Mouse (Mus musculus) MEL (cell line): Measurements from ENCODE around the gene Tmco4.
"Not testable (repeated sequence)": the region's sequence is repeated elsewhere in the genome, so short reads cannot be mapped to it uniquely, and the experiment has no call there.

Experiments used
- CTCF ChIP-seq, 3 experiments: IDR thresholded peaks in 2 of 3; conservative IDR thresholded peaks in 1 of 3; 2 replicates each; pipeline ENCODE4 v1.5.1; 2011 to 2012; ENCODE audit warnings: low read length in 3 of 3, low read depth in 2 of 3, mild to moderate bottlenecking in 2 of 3, improper control_type of control experiment in 1 of 3, inconsistent platforms in 1 of 3, mixed read lengths in 1 of 3, moderate library complexity in 1 of 3; ENCODE audit not compliant: control insufficient read depth in 1 of 3, insufficient read depth in 1 of 3, poor library complexity in 1 of 3, severe bottlenecking in 1 of 3
- EP300 ChIP-seq, 2 experiments: IDR thresholded peaks; 2 replicates each; pipeline ENCODE4 v1.6.1; 2011; ENCODE audit warnings: improper control_type of control experiment in 2 of 2, low read length in 2 of 2, low read depth in 1 of 2, mild to moderate bottlenecking in 1 of 2
- GATA1 ChIP-seq: IDR thresholded peaks from 2 replicates; pipeline ENCODE4 v1.6.1; 2011; ENCODE audit warnings: low read depth, low read length, improper control_type of control experiment
- KAT2A ChIP-seq: conservative IDR thresholded peaks from 2 replicates; pipeline ENCODE4 v1.6.1; 2012; ENCODE audit warnings: low read depth, low read length, improper control_type of control experiment, inconsistent platforms
- MEF2A ChIP-seq: IDR thresholded peaks from 2 replicates; pipeline ENCODE4 v1.6.1; 2014; ENCODE audit warnings: low read depth, mild to moderate bottlenecking, inconsistent platforms, low read length, improper control_type of control experiment; ENCODE audit not compliant: poor library complexity, insufficient replicate concordance, severe bottlenecking; ENCODE audit errors: extremely low read depth
- NRF1 ChIP-seq: IDR thresholded peaks from 2 replicates; pipeline ENCODE4 v1.6.1; 2014; ENCODE audit warnings: low read depth, mild to moderate bottlenecking, inconsistent platforms, low read length, improper control_type of control experiment, moderate library complexity; ENCODE audit not compliant: poor library complexity, insufficient read depth, severe bottlenecking
- POLR2A ChIP-seq, 2 experiments: IDR thresholded peaks; 2 replicates each; pipeline ENCODE4 v1.6.1; 2011 to 2012; ENCODE audit warnings: low read length in 2 of 2, mild to moderate bottlenecking in 2 of 2, control low read depth in 1 of 2, improper control_type of control experiment in 1 of 2, low read depth in 1 of 2, moderate library complexity in 1 of 2; ENCODE audit not compliant: control insufficient read depth in 1 of 2, insufficient read depth in 1 of 2, poor library complexity in 1 of 2
- POLR2AphosphoS2 ChIP-seq: IDR thresholded peaks from 2 replicates; pipeline ENCODE4 v1.6.1; 2011; ENCODE audit warnings: low read length, improper control_type of control experiment
- USF1 ChIP-seq: IDR thresholded peaks from 2 replicates; pipeline ENCODE4 v1.6.1; 2014; ENCODE audit warnings: low read depth, mild to moderate bottlenecking, inconsistent platforms, low read length, improper control_type of control experiment, moderate library complexity
- ZNF384 ChIP-seq: IDR thresholded peaks from 2 replicates; pipeline ENCODE4 v1.6.1; 2012; ENCODE audit warnings: low read depth, mild to moderate bottlenecking, inconsistent platforms, low read length, improper control_type of control experiment

DNA sequence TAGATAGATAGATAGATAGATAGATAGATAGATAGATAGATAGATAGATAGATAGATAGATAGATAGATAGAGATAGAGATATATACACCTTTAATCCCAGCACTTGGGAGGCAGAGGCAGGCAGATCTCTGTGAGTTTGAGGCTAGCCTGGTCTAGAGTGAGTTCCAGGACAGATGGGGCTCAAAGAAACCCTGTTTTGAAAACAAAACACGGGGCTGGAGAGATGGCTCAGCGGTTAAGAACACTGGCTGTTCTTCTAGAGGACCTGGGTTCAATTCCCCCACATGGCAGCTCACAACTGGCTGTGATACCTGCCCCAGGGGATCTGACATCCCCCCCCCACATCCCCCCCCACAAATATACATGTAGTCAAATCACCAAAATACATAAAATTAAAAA, 1.9 kb downstream of the Tmco4 start:
- TF ChIP-seq ZNF384; NRF1; EP300 (IDR thresholded peaks at IDR 0.05; ENCODE audit: low read depth in 1 of 2, low read length in 2 of 2); KAT2A; USF1; CTCF (IDR thresholded peaks at IDR 0.05 in 2 of 3, conservative IDR thresholded peaks at IDR 0.05 in 1 of 3; ENCODE audit: control insufficient read depth in 1 of 3, insufficient read depth in 1 of 3, low read depth in 2 of 3, low read length in 3 of 3, poor library complexity in 1 of 3, severe bottlenecking in 1 of 3); POLR2AphosphoS2; MEF2A; POLR2A (IDR thresholded peaks at IDR 0.05; ENCODE audit: control insufficient read depth in 1 of 2, insufficient read depth in 1 of 2, low read depth in 1 of 2, low read length in 2 of 2, poor library complexity in 1 of 2): not testable (repeated sequence)
- 0 out of 2 replicates have a peak, but pooled peaks have one; percentile 22 for TF ChIP-seq GATA1
